Comparison of ENCODE assay signal across 8 mouse cellular contexts in genomic region chr10:22776007-22776698, GRCm38 (mm10). TPM values are rescaled to one million over a fixed set of nuclear protein-coding genes. Genes with fewer than 3 reads are reported as not detected.
DNase-seq lines count a peak whose midpoint lies in the region; ATAC-seq lines count a peak whose summit lies in the region.
"Had no signal": no experiment of that assay in that cellular context is flagged by ENCODE, and none has a peak within 500 bp of the region (broad histone marks: within the 10 kb centered on the region; RNA-seq: fewer than 3 reads in every experiment).

No protein-coding gene starts in this region.

- no peak for ATAC-seq in embryonic facial prominence, embryonic 11.5 days (replicated peaks; ENCODE audit: insufficient number of reproducible peaks, low FRiP score, low TSS enrichment, low read depth)
- peak; percentile 42; the same call in 1 of the 2 replicates for ATAC-seq in lung, embryonic 16.5 days (ENCODE audit: low read depth)

- H3K4me1 ChIP-seq in embryonic facial prominence, embryonic 11.5 days (ENCODE audit: control insufficient read depth, insufficient read depth, low read length): no peaks in the 10 kb centered on the region
- no peaks in the 10 kb centered on the region for H3K4me1 ChIP-seq in lung, embryonic 16.5 days (replicated peaks; ENCODE audit: control insufficient read depth, insufficient read depth, low read length)
- H3K4me1 ChIP-seq: embryonic facial prominence, embryonic 15.5 days had no signal

- DNase-seq in ovary, postnatal 14 days (ENCODE audit: low spot score): peak; percentile 38
- no peak for DNase-seq in ovary, postnatal 10 days (ENCODE audit: low spot score)
- peak; percentile 40 for DNase-seq in adrenal gland, postnatal 25 days
- peak; percentile 72 for DNase-seq in embryonic facial prominence, embryonic 11.5 days (ENCODE audit: low spot score)
- peak; percentile 53 for DNase-seq in kidney, postnatal 14 days
- DNase-seq in right cerebral cortex, postnatal 14 days: peak; percentile 68

- H3K36me3 ChIP-seq in embryonic facial prominence, embryonic 11.5 days (replicated peaks; ENCODE audit: control insufficient read depth, insufficient read depth, low read depth, low read length): no peaks in the 10 kb centered on the region
- H3K36me3 ChIP-seq in lung, embryonic 16.5 days (ENCODE audit: control insufficient read depth, insufficient read depth, low read length): no peaks in the 10 kb centered on the region
- H3K36me3 ChIP-seq: embryonic facial prominence, embryonic 15.5 days had no signal

- H3K9me3 ChIP-seq in embryonic facial prominence, embryonic 11.5 days (replicated peaks; ENCODE audit: control insufficient read depth, low read length): no peaks in the 10 kb centered on the region
- no peaks in the 10 kb centered on the region for H3K9me3 ChIP-seq in lung, embryonic 16.5 days (ENCODE audit: control insufficient read depth, low read length)
- H3K9me3 ChIP-seq: embryonic facial prominence, embryonic 15.5 days had no signal

- H3K27me3 ChIP-seq in embryonic facial prominence, embryonic 11.5 days (ENCODE audit: control insufficient read depth, insufficient read depth, low read length): no peaks in the 10 kb centered on the region
- no peaks in the 10 kb centered on the region for H3K27me3 ChIP-seq in lung, embryonic 16.5 days (ENCODE audit: control insufficient read depth, insufficient read depth, low read depth, low read length)
- H3K27me3 ChIP-seq: embryonic facial prominence, embryonic 15.5 days had no signal

- H3K9ac ChIP-seq in embryonic facial prominence, embryonic 11.5 days (replicated peaks; ENCODE audit: low read length): no peak overlapping the region
- no peak overlapping the region for H3K9ac ChIP-seq in lung, embryonic 16.5 days (ENCODE audit: low read length)
- H3K9ac ChIP-seq: embryonic facial prominence, embryonic 15.5 days had no signal

- 15% methylated on average over 7 of the region's 7 CpGs for WGBS in embryonic facial prominence, embryonic 11.5 days
- 12% methylated on average over 7 of the region's 7 CpGs for WGBS in lung, embryonic 16.5 days

- no peak overlapping the region for H3K27ac ChIP-seq in embryonic facial prominence, embryonic 11.5 days (replicated peaks; ENCODE audit: low read depth, low read length)
- no peak overlapping the region for H3K27ac ChIP-seq in lung, embryonic 16.5 days (ENCODE audit: low read length)
- H3K27ac ChIP-seq: embryonic facial prominence, embryonic 15.5 days had no signal

- H3K4me2 ChIP-seq in embryonic facial prominence, embryonic 11.5 days (ENCODE audit: low read depth, low read length): no peak overlapping the region
- no peak overlapping the region for H3K4me2 ChIP-seq in lung, embryonic 16.5 days (ENCODE audit: low read depth, low read length)
- H3K4me2 ChIP-seq: embryonic facial prominence, embryonic 15.5 days had no signal

- H3K4me3 ChIP-seq in embryonic facial prominence, embryonic 11.5 days (ENCODE audit: low read depth, low read length): no peak overlapping the region
- no peak overlapping the region for H3K4me3 ChIP-seq in lung, embryonic 16.5 days (ENCODE audit: low read length)
- H3K4me3 ChIP-seq: embryonic facial prominence, embryonic 15.5 days had no signal

RNA-seq across cellular contexts. Expression of gene Tcf21, which starts 43.8 kb away (rescaled TPM):
- total RNA-seq in adrenal gland, postnatal 25 days (2021): 10.2 and 11.7 TPM in 2 replicates
- 3.2 and 3.5 TPM in 2 replicates for polyA plus RNA-seq in embryonic facial prominence, embryonic 11.5 days (2014; fragmentation: Nextera tagmentation; extraction: Ambion mirVana)
- 383 and 396 TPM in 2 replicates for polyA plus RNA-seq in lung, embryonic 16.5 days (2015; fragmentation: Nextera tagmentation; extraction: Ambion mirVana)

RNA-seq across cellular contexts. Expression of gene Tbpl1, which starts 44.4 kb away (rescaled TPM):
- 30.8 and 42.0 TPM in 2 replicates for total RNA-seq in adrenal gland, postnatal 25 days (2021)
- polyA plus RNA-seq in embryonic facial prominence, embryonic 11.5 days (2014; fragmentation: Nextera tagmentation; extraction: Ambion mirVana): 98.6 and 109 TPM in 2 replicates
- 50.5 and 52.2 TPM in 2 replicates for polyA plus RNA-seq in lung, embryonic 16.5 days (2015; fragmentation: Nextera tagmentation; extraction: Ambion mirVana)

Comparison
In these comparisons a context has a peak if more than half of its experiments do, and no peak if none do; other contexts are left out.
1. RNA of gene Tcf21, which starts 43.8 kb away (polyA plus RNA-seq): 383 to 396 TPM in lung, embryonic 16.5 days; 3.2 to 3.5 TPM in embryonic facial prominence, embryonic 11.5 days; every median in the first group is over 10 times any median in the second.